Mouse (Mus musculus): ENCODE measurements around the gene Mia.
A peak's percentile ranks its signal among the peaks of the same experiment; 100 is the strongest.

The Mia gene

DNA sequence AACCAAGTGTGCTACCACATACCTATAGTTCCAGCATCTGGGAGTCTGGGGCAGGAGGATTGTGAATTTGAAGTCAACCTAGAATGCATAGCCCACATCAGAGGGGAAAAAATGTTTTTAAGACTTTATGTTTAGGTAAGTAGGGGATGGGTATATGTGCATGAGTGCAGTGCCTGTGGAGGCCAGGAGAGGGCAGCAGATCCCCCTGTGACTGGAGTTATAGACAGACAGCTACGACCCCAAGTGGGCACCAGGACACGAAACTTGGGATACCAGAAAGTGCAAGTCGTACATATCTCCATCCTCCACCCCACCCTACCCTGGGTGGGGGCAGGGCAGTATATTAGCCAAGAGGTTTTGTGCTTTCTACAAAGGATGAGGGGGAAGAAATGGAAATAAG is 4.0 kb upstream of the Mia start:
- no peak for DNase-seq

DNA sequence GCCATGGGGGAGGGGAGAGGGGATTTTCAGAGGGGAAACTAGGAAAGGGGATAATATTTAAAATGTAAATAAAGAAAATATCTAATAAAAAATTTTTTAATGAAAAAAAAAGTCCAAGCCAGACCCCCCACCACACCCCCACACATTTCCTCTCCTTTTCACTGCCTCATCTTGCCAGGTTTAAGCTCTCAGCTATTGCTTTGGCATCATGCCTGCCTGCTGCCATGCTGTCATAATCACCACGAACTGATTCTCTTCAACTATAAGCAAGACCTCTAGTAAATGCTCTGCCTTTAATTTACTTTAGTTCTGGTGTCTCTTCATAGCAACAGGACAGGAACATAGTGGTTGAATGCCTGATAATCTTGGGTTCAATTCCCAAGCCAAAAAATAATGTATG is 1.5 kb upstream of the Mia start:
- DNase-seq, result no peak

DNA sequence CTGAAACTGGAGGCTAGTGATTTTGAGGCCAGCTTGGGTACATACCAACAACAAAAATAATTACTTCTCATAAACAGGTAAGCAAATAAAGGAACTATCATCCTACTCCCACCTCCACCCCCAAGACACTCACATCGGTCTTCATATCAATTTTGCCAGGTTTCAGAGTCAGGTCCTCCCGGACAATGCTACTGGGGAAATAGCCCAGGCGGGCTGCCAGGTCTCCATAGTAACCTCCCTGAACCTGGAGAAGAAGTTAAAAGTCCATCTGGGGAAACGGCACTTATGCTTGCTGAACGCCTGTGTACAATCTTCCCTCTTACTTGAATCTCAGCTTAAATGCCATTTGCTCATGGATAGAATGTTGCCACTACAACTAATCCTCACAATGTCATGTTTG is 921 bp downstream of the Mia start:
- peak; percentile 63 for DNase-seq

DNA sequence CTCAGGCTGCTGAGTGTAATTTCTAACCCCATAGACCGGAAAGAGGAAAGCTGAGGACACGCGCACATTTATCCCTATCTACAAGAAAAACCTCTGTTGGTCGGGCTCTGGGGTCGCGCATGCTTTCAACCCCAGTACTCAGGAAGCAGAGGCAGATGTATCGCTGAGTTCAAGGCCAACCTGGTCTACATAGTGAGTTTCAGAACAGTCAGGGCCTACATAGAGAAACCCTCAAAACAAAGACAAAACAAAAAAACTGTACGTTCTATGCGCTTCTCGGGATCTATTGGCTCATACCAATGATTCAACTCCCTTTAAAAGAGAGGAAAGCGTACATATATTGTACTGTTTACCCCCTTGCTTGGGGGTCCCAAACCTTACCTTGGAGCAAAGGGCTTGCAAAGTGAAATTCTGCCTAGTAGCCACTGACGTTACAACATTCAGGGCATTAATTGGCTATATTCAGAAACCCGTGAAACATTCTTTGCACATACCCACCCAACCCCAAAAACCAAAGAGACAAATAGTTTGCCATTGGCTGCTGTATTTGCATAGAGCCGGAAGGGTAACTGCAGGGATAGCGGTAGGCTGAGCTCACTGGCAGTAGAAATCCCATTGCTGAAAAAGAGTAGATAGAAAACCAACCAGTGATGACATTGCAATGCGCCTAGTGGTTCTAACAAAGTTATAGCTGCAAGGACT is 1.6 kb downstream of the Mia start:
- no peak for DNase-seq

DNA sequence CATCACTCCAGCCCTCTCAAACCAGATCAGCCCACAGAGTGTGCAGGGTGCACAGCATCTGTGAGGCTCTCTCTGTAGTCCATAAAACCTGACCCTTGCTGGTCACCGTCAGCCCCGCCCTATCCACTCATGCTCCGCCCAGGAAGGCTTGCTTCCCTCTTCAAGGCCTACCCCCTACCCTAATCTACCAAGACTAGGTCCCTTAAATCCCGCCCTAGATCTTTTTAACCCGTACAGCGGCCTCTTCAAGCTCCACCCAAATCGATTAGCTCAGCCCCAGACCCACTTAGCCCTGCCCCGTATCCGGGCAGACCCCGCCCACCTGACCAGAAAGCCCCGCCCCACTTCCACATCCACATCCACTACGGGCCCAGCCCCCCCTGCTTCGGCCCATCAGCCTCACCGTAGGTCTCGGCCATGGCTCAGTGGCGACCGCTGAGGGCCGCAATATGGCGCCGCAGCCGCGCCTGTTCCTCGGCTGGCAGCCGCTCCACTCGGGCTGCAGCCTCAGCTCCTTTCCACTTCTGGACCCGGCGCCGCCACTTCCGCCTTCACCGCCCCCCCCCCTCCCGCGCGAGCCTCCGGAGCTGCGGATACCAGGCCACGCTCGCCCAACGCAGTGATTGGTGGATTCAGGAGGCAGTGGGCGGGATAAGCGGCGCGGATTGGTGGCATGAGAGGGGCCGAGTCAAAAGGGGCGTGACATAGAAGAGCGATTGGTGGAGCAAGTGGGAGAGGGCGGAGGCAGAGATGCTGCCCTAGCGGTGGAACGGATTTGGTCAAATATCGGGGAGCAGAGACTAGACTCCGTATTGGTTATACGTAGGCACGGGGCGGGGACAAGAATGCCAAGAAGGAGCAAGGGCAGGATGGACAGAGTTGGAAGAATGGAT is 2.4 kb downstream of the Mia start, which contains the start of gene Rab4b:
TSS of gene Rab4b (minus strand) at position 573 of the 893 bp plus-strand sequence.
- DNase-seq, result peak; percentile 100

DNA sequence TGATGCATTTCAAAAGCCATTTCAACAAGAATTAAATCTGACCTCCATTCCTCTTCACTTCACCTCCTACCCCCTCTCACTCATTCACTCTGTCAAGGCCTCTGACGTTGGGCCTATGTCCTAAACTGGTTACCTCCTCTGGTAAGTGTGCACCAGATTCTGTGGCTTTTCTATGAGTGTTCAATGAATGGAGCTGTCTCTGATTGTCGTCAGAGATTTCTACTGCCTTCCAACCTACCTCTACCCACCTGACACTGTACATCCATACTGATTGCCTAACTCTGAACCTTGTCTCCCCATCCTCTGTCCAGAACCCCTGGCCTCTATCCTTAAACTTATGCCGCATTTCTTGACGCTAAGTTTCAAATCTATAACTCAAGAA is 3.0 kb downstream of the Mia start:
- DNase-seq, result no peak

DNA sequence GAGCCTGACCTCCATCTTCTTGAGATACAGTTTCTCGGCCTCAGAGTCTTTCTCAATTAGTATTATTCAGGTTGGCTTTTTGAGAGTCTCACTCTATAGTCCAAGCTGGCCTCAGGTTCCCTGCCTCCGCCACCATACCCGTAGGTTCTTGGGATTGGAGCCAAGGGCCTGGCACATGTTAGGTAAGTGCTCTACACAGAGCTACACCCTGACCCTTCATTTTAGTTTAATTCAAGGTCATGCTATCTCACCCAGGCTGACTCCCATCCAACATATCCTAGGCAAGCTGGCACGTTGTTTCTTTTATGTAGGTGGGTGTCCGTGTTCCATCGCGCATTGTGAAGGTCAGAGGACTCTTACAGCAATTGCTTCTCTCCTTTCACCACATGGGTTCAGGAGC is 6.1 kb downstream of the Mia start:
- DNase-seq, result no peak

DNA sequence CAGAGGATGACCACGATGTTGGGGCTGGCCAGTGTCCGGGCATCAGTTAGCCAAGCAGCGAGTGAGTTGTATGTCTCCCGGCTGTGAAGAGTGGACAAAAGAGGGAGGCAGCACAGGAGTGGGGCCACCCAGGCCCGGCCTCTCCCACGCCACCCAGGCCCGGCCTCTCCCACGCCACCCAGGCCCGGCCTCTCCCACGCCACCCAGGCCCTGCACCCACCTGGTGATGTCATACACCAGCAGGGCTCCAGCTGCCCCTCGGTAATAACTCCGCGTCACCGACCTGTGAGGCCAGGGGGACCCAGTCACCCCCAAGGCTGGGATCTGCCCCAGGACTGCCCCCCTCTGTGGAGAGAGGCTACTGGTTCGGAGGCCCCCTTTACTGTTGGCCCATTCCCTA is 6.5 kb downstream of the Mia start:
- no peak for DNase-seq

DNA sequence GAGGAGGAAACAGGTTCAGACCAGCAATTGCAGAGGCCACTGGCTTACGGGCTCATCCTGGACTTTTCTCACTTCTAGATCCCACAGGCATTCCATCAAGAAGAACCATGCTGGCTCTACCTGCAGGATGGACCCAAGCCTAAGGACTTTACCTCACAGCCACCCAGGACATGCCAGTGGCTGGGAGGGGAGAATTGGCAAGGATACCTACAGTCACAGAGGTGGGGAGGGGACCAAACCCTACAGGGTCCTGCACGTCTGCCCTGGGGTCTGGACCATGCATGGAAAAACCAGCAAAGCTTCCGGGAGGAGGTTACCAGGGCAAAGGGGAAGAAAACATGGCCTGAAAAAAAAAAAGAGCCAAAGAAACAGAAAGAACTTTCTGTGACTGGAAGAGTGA is 10.0 kb downstream of the Mia start:
- no peak for DNase-seq

DNA sequence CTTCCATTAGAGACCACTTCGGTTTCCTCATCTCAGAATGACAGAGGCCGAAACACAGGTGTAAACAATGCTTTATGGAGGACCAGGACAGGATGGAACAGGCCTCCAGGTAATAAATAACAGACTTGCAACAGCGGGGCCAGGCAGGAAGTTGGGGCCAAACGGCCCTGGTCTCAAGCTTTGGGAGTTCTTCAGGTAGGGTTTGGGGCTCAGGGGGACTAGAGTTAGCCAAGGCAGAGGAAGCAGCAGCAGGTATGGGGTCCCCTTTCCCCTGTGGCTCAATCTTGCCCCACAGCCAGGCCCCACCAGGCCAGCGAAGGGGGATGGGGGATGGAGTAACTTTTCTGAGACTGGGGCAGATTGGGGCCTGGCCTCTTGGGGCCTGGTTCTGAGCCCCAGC is 12.6 kb downstream of the Mia start:
- no peak for DNase-seq

DNA sequence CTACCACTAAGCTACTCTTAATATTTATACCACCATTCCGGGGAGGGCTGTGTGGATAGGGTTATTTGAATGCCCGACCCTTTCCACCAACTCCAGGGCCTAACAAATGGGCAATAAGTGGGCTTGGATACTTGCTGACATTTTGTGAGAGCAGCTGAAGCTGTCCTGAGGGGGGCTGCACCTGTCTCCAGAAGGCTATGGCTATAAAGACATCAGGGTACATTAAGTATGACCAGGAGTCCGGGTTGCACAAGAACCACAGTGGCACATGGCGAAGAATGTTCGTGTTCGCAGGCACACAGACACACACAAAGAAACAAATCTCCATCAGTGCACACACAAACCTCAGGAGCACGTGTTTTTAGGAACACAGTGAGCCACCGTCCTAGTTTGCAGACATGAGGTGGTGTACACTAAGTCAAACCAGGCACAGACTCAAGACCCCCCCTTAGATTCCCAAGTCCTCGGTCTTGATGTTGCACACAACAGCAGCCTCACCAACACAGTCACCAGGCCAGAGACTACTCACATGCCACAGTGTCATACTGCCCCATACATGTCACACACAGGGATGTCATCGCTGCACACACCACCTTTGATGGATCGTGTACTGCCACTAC is 13.4 kb downstream of the Mia start:
- DNase-seq, result no peak

DNA sequence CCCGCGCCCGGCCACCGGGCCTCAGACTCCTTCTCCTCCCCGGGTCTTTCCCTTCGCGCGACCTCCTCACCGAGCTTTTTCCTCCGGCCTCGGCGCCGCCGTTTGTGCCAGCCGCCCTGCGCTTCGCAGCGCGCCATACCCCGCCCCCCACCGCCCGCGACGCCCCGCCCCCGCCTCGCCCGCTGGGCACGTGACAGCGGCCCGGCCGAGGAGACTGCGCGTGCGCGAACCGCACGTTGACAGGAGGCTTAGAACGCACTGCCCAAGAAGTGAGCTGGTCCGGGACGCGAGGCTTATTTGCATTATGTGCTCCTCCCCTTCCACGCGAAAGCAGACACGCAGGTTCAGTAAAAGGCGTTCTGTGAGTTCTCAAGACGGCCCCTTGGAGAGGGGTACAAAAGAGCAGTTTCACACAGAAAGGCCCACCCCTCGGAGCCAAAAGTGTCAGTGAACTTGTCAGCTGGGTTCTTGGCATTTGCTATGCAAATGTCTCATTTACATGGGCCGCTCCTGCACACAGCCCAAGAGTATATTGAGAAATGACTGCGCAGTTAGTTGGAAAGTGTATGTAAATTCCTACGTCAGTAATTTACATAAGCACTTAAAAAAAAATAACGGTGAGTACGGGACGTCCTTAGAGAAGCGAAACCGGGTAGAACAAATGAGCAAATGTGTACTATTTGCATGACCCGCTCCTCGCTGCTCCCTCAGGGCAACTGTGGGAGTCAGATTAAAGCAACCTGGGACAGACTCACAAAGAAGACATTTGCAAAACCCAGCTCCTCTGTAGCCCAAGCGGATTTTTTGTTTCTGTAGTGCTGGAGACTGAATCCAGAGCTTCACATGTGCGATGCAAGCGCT is 14.1 kb downstream of the Mia start, which contains the start of gene Egln2:
TSS of gene Egln2 (minus strand) at position 189 of the 861 bp plus-strand sequence.
- peak; percentile 97 for DNase-seq

DNA sequence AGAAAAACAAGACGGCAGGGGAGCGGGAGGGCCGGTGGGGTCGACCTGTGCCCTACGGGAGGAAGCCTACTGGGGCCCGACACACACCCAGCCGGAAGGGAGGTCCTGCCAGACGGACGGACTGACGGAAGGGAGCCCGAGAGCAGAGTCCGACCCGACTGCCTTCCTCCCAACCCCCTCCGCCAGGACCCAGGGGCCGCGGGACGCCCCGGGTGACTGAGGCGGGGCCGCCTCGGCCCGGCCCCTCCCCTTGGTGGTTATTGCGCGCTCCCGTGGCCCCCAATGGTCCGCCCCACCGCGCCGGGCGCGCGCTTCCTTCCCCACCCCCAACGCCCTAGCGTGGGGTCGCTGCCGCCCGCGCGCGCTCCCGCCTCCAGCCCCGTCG is 14.7 kb downstream of the Mia start:
- peak; percentile 91 for DNase-seq

DNA sequence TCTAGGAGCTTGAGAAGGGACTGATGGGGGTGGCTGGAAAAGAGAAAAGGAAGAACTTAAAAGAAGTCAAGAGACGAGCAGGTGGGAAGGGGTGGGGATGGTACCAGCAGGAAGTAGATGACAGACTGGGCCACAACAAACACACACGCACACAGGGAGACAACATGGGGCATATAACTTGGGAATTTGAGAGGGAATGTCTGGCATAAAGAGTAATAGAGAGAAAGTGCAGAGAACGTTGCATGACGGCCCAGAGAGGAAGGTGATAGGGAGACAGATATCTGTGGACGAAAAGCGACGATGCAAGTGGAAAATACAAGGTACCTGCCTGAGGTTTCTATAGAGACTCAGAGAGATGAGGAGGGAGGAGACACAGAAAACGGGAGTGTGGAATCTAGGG is 15.3 kb downstream of the Mia start:
- no peak for DNase-seq

DNA sequence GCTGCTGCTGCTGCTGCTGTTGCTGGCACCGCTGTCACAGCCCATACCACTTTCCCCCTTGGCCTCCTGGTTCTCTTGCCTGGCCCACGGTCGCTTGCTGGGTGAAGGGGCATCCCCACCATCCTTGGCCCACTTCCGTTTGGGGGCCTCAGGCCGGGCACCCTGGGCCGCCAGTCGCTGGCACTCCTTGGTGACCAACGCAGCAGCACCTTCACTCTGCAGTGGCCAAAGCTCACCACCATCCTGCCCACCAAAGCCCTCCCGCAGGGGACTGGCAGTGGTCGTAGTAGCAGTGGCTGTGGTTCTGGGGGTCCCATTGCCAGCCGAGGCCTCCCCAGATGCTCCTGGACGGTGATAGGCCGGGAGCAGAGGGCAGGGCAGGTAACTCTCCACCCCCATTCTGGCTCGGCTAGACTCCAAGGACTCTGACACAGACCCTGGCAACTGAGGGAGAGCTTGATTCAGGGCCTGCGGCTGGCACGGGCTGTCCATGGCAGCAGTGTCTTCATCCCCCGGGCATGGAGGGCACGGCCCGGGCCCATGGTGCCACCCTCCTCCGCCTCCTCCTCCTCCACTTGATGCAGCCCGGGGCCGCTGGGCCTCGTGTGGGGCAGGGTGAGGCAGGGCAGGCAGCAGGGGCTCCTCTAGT is 15.8 kb downstream of the Mia start:
- DNase-seq, result no peak

DNA sequence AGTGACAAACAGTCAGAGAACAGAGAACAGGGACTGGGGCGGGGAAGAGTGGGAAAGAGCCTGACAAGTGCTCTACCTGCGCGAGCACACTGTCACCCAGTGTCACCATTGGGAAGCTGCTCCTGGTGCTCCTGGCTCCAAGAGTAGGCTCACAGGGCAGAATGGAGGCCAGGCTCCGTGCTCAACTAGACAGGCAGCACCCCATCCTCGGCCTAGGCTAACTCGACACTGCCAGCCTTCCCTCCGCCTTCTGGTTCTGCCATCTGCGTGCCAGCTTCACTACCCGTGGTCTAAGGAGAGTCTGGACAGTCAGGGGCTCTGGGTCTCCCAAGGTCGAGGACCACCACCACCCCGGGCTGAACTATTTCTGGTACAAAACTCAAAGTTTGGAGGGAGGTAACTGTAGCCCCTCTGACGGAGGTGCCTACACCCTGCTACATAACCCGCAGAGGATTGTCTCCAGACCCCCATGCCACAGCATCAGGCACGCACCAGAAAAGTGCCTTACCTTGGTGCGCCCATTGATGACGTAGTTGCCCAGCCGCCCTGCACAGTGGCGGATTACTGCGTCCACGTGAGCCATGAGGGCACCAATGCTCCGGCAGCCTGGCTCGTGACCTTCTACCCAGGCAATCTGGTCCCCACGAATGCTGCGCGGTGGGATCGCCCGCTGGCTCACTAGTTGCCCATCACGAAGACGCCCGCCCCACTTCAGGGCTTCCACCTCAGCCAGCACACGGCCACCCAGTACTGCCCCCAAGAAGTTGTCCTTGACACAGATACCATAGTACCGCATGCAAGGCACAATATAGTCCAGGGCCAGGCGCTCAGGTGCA is 16.6 kb downstream of the Mia start:
- no peak for DNase-seq

DNA sequence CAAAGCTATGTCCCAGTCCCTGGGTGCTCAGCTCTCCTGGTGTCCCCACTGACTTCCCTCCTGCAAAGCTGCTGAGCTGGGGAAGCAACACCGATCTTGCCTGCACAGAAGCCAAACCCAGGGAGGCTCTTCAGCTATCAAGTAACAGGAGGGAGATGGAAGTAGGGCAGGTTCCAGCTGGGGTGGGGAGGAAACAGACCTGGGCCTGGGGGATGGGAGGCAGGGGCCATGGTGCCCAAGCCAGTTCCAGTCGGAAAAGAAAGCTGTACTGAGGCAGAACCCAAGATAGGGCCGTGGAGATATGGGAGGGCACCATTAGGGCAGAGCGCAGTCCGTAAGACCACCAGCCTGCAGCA is 17.5 kb downstream of the Mia start:
- DNase-seq, result no peak

DNA sequence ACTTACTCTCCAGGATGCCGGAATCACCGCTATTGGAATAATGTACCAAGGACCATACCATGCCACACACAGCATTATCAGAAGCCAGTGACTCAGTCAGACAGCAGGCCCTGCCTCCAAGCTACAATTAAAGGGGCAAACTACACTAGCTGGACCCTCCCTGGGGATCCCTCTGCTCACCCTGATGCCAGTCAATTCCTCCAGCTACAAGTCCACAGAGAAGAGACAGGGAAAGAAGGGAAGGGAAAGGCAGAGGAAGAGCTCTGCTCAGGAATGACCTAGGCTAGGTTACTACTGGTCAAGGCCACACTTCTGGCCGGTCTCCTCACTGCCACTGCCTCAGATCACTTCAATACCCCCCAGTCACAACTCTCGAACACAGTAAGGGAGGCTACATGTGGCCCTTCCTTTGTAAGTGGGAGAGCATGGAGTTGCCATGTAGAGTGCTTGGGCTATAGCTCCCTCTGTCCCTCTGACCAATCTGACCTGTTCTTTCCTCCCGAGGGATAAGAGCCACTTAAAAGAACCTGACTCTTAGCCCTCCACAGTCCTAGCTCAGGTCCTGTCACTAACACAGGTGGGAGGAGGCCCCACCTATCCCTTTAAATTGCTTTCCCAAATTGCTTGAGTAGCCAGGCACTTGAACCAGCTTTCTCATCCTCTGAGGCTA is 18.0 kb downstream of the Mia start:
- no peak for DNase-seq

DNA sequence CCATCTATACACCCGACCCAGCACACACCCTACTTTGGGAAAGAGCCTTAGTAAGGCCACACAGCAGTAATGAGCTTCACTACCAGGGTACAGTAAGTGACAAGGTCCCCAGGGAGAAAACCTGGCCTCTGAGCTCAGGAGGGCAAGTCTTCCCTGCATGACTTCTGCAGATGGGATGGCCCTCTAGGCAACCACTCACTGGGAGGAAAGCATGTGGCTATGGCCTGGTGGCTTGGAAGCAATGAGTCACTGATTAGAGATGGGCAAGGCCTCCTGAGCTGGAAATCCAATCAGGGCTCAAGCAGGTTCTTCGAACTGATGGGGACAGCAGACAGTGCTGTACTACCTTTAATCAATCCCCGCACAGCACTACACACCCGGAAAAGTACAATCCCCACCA is 19.2 kb downstream of the Mia start:
- DNase-seq, result no peak

DNA sequence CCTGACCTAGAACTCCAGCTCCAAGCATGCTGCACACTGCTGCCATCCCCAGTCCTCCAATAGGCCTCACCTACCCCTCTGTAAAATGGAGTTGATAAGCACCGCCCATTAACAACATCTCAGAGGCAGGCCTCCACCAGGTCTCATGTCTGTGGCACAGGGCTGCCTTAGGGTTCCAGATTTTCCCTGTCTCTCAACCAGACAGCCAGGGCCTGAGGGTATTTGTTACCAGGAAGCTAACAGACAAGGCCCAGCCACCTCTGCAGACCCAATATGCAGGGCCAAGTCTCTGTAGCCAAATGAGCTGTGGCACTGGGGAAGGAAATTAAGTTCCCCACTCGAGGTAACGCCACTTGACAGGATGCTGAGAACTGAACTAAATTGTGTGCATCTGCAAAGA is 20.0 kb downstream of the Mia start:
- no peak for DNase-seq

DNA sequence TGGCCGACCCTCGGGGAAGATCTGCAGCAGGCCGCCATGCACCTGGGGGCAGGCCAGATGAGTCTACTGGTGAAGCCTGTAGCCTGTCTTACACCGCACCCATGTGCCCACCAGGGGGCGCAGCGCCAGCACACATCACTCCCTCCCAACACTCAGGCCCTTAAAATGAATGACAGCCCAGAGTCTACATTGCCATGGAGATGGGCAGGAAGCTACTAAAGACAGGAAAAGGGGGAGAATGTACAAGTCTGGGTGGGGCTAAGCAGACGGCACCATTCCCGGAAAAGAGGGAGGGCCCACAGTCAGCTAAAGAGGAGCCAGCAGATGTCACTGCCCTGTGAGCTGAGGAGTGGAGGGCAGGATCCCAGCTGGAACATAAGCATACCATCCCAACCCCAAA is 21.1 kb downstream of the Mia start:
- DNase-seq, result peak; percentile 91

Measured in lung, postnatal 14 days (tissue).